Mouse (Mus musculus) MEL (cell line): Measurements from ENCODE around the gene Irf4. TPM values are rescaled to one million over a fixed set of nuclear protein-coding genes. Genes with fewer than 3 reads are reported as not detected.

Experiments used
- DNase-seq: peaks from one replicate; pipeline ENCODE4 v3.0.0; 2011; ENCODE audit warnings: low read depth, low spot score
- H3K27ac ChIP-seq: 2 replicates; pipeline ENCODE4 v1.5.1; 2012; ENCODE audit warnings: low read depth, mild to moderate bottlenecking, control low read depth, low read length, moderate library complexity; ENCODE audit not compliant: control insufficient read depth
- H3K27me3 ChIP-seq, 2 experiments: fragments of 150-350 bp in 1 of 2; sonication (generic) in 1 of 2; 2 replicates each; pipeline ENCODE4 v1.6.1; 2012; ENCODE audit warnings: low read length in 2 of 2, mild to moderate bottlenecking in 2 of 2, improper control_type of control experiment in 1 of 2, moderate library complexity in 1 of 2; ENCODE audit not compliant: insufficient read depth in 2 of 2, control insufficient read depth in 1 of 2
- H3K36me3 ChIP-seq, 2 experiments: 2 replicates each; pipeline ENCODE4 v1.6.1; 2012 to 2014; ENCODE audit warnings: low read length in 2 of 2, improper control_type of control experiment in 1 of 2, inconsistent platforms in 1 of 2, mild to moderate bottlenecking in 1 of 2; ENCODE audit not compliant: insufficient read depth in 2 of 2, control insufficient read depth in 1 of 2
- H3K4me1 ChIP-seq, 2 experiments: fragments of 150-350 bp in 1 of 2; sonication (generic) in 1 of 2; 2 replicates each; pipeline ENCODE4 v1.6.1; 2012; ENCODE audit warnings: low read length in 2 of 2, improper control_type of control experiment in 1 of 2, mild to moderate bottlenecking in 1 of 2; ENCODE audit not compliant: insufficient read depth in 2 of 2, control insufficient read depth in 1 of 2
- H3K4me3 ChIP-seq, 2 experiments: fragments of 150-350 bp in 1 of 2; sonication (generic) in 1 of 2; 2 replicates each; pipeline ENCODE4 v1.5.1; 2012; ENCODE audit warnings: low read depth in 2 of 2, low read length in 2 of 2, mild to moderate bottlenecking in 2 of 2, moderate library complexity in 2 of 2, control low read depth in 1 of 2, improper control_type of control experiment in 1 of 2; ENCODE audit not compliant: control insufficient read depth in 1 of 2, insufficient read depth in 1 of 2
- H3K79me2 ChIP-seq: 2 replicates; pipeline ENCODE4 v1.6.1; 2012; ENCODE audit warnings: mild to moderate bottlenecking, low read length, moderate library complexity; ENCODE audit not compliant: control insufficient read depth, poor library complexity, insufficient read depth
- H3K9ac ChIP-seq: 2 replicates; pipeline ENCODE4 v1.6.1; 2012; ENCODE audit warnings: low read depth, mild to moderate bottlenecking, control low read depth, low read length, moderate library complexity; ENCODE audit not compliant: control insufficient read depth, poor library complexity, severe bottlenecking
- H3K9me3 ChIP-seq: fragments of 150-350 bp; sonication (generic); replicated peaks from 2 replicates; pipeline ENCODE4 v1.6.1; 2012; ENCODE audit warnings: mild to moderate bottlenecking, low read length, improper control_type of control experiment, moderate library complexity; ENCODE audit not compliant: insufficient read depth
- BHLHE40 ChIP-seq: IDR thresholded peaks from 2 replicates; pipeline ENCODE4 v1.6.1; 2012; ENCODE audit warnings: low read depth, mild to moderate bottlenecking, inconsistent platforms, low read length, improper control_type of control experiment, borderline replicate concordance
- CHD2 ChIP-seq: IDR thresholded peaks from 2 replicates; pipeline ENCODE4 v1.6.1; 2011; ENCODE audit warnings: low read length, improper control_type of control experiment
- CTCF ChIP-seq, 3 experiments: IDR thresholded peaks in 2 of 3; conservative IDR thresholded peaks in 1 of 3; 2 replicates each; pipeline ENCODE4 v1.5.1; 2011 to 2012; ENCODE audit warnings: low read length in 3 of 3, low read depth in 2 of 3, mild to moderate bottlenecking in 2 of 3, improper control_type of control experiment in 1 of 3, inconsistent platforms in 1 of 3, mixed read lengths in 1 of 3, moderate library complexity in 1 of 3; ENCODE audit not compliant: control insufficient read depth in 1 of 3, insufficient read depth in 1 of 3, poor library complexity in 1 of 3, severe bottlenecking in 1 of 3
- ETS1 ChIP-seq: IDR thresholded peaks from 2 replicates; pipeline ENCODE4 v1.6.1; 2012; ENCODE audit warnings: low read depth, mild to moderate bottlenecking, inconsistent platforms, low read length, improper control_type of control experiment, moderate library complexity
- GATA1 ChIP-seq: IDR thresholded peaks from 2 replicates; pipeline ENCODE4 v1.6.1; 2011; ENCODE audit warnings: low read depth, low read length, improper control_type of control experiment
- MAX ChIP-seq: IDR thresholded peaks from 2 replicates; pipeline ENCODE4 v1.6.1; 2011; ENCODE audit warnings: low read length, improper control_type of control experiment
- MEF2A ChIP-seq: IDR thresholded peaks from 2 replicates; pipeline ENCODE4 v1.6.1; 2014; ENCODE audit warnings: low read depth, mild to moderate bottlenecking, inconsistent platforms, low read length, improper control_type of control experiment; ENCODE audit not compliant: poor library complexity, insufficient replicate concordance, severe bottlenecking; ENCODE audit errors: extremely low read depth
- MXI1 ChIP-seq: IDR thresholded peaks from 2 replicates; pipeline ENCODE4 v1.6.1; 2011; ENCODE audit warnings: mild to moderate bottlenecking, low read depth, low read length, improper control_type of control experiment
- MYB ChIP-seq: IDR thresholded peaks from 2 replicates; pipeline ENCODE4 v1.6.1; 2011; ENCODE audit warnings: mild to moderate bottlenecking, low read depth, low read length, improper control_type of control experiment
- NELFE ChIP-seq: IDR thresholded peaks from 2 replicates; pipeline ENCODE4 v1.6.1; 2011; ENCODE audit warnings: low read depth, low read length, improper control_type of control experiment
- NRF1 ChIP-seq: IDR thresholded peaks from 2 replicates; pipeline ENCODE4 v1.6.1; 2014; ENCODE audit warnings: low read depth, mild to moderate bottlenecking, inconsistent platforms, low read length, improper control_type of control experiment, moderate library complexity; ENCODE audit not compliant: poor library complexity, insufficient read depth, severe bottlenecking
- RAD21 ChIP-seq: IDR thresholded peaks from 2 replicates; pipeline ENCODE4 v1.6.1; 2011; ENCODE audit warnings: mild to moderate bottlenecking, low read depth, low read length, improper control_type of control experiment
- RCOR1 ChIP-seq: IDR thresholded peaks from 2 replicates; pipeline ENCODE4 v1.6.1; 2012; ENCODE audit warnings: low read depth, mild to moderate bottlenecking, inconsistent platforms, low read length, improper control_type of control experiment
- TCF12 ChIP-seq: IDR thresholded peaks from 2 replicates; pipeline ENCODE4 v1.6.1; 2014; ENCODE audit warnings: low read depth, mild to moderate bottlenecking, inconsistent platforms, low read length, improper control_type of control experiment, moderate library complexity
- USF2 ChIP-seq, 2 experiments: IDR thresholded peaks; 2 replicates each; pipeline ENCODE4 v1.6.1; 2011 to 2012; ENCODE audit warnings: improper control_type of control experiment in 2 of 2, low read length in 2 of 2, borderline replicate concordance in 1 of 2, inconsistent platforms in 1 of 2, low read depth in 1 of 2, mild to moderate bottlenecking in 1 of 2; ENCODE audit not compliant: insufficient read depth in 1 of 2
- ZKSCAN1 ChIP-seq: IDR thresholded peaks from 2 replicates; pipeline ENCODE4 v1.6.1; 2012; ENCODE audit warnings: low read depth, mild to moderate bottlenecking, inconsistent platforms, low read length, improper control_type of control experiment, moderate library complexity
- ZMIZ1 ChIP-seq: IDR thresholded peaks from 2 replicates; pipeline ENCODE4 v1.6.1; 2012; ENCODE audit warnings: low read depth, mild to moderate bottlenecking, inconsistent platforms, low read length, improper control_type of control experiment, moderate library complexity
- ZNF384 ChIP-seq: IDR thresholded peaks from 2 replicates; pipeline ENCODE4 v1.6.1; 2012; ENCODE audit warnings: low read depth, mild to moderate bottlenecking, inconsistent platforms, low read length, improper control_type of control experiment
- polyA plus RNA-seq, 2 experiments: library from polyadenylated mRNA; stranded (reverse) in 1 of 2; unstranded in 1 of 2; fragments of >175 nt in 1 of 2; fragments of >200 nt in 1 of 2; gene quantifications; 2 replicates each; pipeline versions ENCODE4 v1.2.1 to v1.2.4; 2012; ENCODE audit warnings: low replicate concordance in 2 of 2, low read depth in 1 of 2; ENCODE audit not compliant: insufficient read length in 2 of 2, insufficient read depth in 1 of 2, missing spikeins in 1 of 2
- total RNA-seq: library from RNA; depleted of rRNA; stranded (reverse); fragments of 300-350 nt; gene quantifications from 2 replicates; pipeline ENCODE4 v1.2.3, GENCODE M21; 2012

Gene Irf4
- total and polyA plus RNA-seq, 3 experiments: not detected

- TF ChIP-seq CHD2 (no peak), ZKSCAN1 (no peak), ZMIZ1 (no peak)
These were observed 18.6 kb downstream of the Irf4 start (continued) for GRCm38 (mm10) chr13:30767477-30768127.

DNA sequence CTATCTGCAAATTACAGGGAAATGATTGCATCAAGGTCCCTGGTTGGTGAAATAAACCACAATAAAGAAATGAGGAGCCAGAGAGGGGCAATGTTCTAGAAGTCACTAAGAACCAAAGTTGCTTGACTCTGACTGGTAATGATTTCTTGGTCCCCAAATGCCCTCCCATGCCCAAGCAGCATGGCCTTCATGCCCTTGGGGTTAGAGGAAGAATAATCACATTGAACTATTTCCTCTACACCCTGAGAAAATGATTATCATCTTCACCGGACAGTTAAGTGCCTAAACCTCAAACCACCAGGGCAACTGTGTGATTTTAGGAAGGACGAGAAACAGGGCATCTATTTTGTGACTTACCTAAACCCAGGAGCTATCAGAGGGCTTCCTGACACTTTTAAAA is 27.0 kb downstream of the Irf4 start:
- H3K9me3 ChIP-seq: no peaks in the 10 kb centered on the region
- no peak overlapping the region for H3K9ac ChIP-seq
- H3K79me2 ChIP-seq: no peaks in the 10 kb centered on the region
- H3K4me3 ChIP-seq: no peak overlapping the region
- no peak for DNase-seq
- H3K27me3 ChIP-seq: no peaks in the 10 kb centered on the region
- no peak for TF ChIP-seq RAD21
- no peak for TF ChIP-seq ETS1
- no peak for TF ChIP-seq ZNF384
- no peak for TF ChIP-seq NRF1
- no peak for TF ChIP-seq ZMIZ1
- no peak for TF ChIP-seq NELFE
- TF ChIP-seq CHD2: no peak
- no peak for TF ChIP-seq CTCF (IDR thresholded peaks at IDR 0.05 in 2 of 3, conservative IDR thresholded peaks at IDR 0.05 in 1 of 3; ENCODE audit: control insufficient read depth in 1 of 3, insufficient read depth in 1 of 3, low read depth in 2 of 3, low read length in 3 of 3, poor library complexity in 1 of 3, severe bottlenecking in 1 of 3)
- TF ChIP-seq RCOR1: no peak
- H3K27ac ChIP-seq: no peak overlapping the region
- H3K36me3 ChIP-seq: no peaks in the 10 kb centered on the region
- no peaks in the 10 kb centered on the region for H3K4me1 ChIP-seq

GRCm38 (mm10) chr13:30777678-30778179 is 28.7 kb downstream of the Irf4 start:
- Histone ChIP-seq H3K79me2 (no peaks in the 10 kb centered on the region), H3K4me3 (no peak overlapping the region), H3K9ac (no peak overlapping the region), H3K27ac (no peak overlapping the region), H3K9me3 (no peaks in the 10 kb centered on the region), H3K4me1 (no peaks in the 10 kb centered on the region), H3K36me3 (no peaks in the 10 kb centered on the region), H3K27me3 (no peaks in the 10 kb centered on the region)
- no peak for TF ChIP-seq MEF2A
- TF ChIP-seq MYB: no peak
- TF ChIP-seq TCF12: no peak
- no peak for TF ChIP-seq NELFE
- TF ChIP-seq MXI1: no peak
- TF ChIP-seq USF2 (IDR thresholded peaks at IDR 0.05; ENCODE audit: borderline replicate concordance in 1 of 2, insufficient read depth in 1 of 2, low read depth in 1 of 2, low read length in 2 of 2): no peak
- no peak for TF ChIP-seq MAX
- no peak for TF ChIP-seq ZNF384
- TF ChIP-seq ZKSCAN1: no peak
- TF ChIP-seq CHD2: no peak
- no peak for TF ChIP-seq NRF1
- no peak for TF ChIP-seq GATA1
- no peak for TF ChIP-seq BHLHE40
- no peak for DNase-seq
